Mouse (Mus musculus) thymus, adult 2 months (tissue): ENCODE results near the gene Hist1h2bj. TPM values are rescaled to one million over a fixed set of nuclear protein-coding genes. Genes with fewer than 3 reads are reported as not detected.
A peak's percentile ranks its signal among the peaks of the same experiment; 100 is the strongest.

Experiments used
- DNase-seq: peaks from one replicate; pipeline ENCODE4 v3.0.0; 2021
- H3K27ac ChIP-seq: fragments of 200-500 bp; 2 replicates; pipeline ENCODE4 v1.5.1; 2012; ENCODE audit warnings: low read length, control low read depth; ENCODE audit not compliant: control insufficient read depth, insufficient read depth
- H3K27me3 ChIP-seq: fragments of 200-500 bp; 2 replicates; pipeline ENCODE4 v1.6.1; 2012; ENCODE audit warnings: mild to moderate bottlenecking, low read length, moderate library complexity, mixed read lengths; ENCODE audit not compliant: control insufficient read depth, insufficient read depth
- H3K36me3 ChIP-seq: fragments of 200-500 bp; 2 replicates; pipeline ENCODE4 v1.6.1; 2012; ENCODE audit warnings: mild to moderate bottlenecking, low read length, moderate library complexity; ENCODE audit not compliant: control insufficient read depth, insufficient read depth
- H3K4me1 ChIP-seq: fragments of 200-500 bp; replicated peaks from 2 replicates; pipeline ENCODE4 v1.6.1; 2012; ENCODE audit warnings: low read length; ENCODE audit not compliant: control insufficient read depth, insufficient read depth
- H3K4me3 ChIP-seq: fragments of 200-500 bp; 2 replicates; pipeline ENCODE4 v1.5.1; 2012; ENCODE audit warnings: mild to moderate bottlenecking, low read length, control low read depth, moderate library complexity; ENCODE audit not compliant: control insufficient read depth, insufficient read depth
- CTCF ChIP-seq: fragments of 200-500 bp; IDR thresholded peaks from 2 replicates; pipeline ENCODE4 v1.5.1; 2012; ENCODE audit warnings: mild to moderate bottlenecking, control low read depth, low read length, moderate library complexity, borderline replicate concordance; ENCODE audit not compliant: control insufficient read depth, poor library complexity, insufficient read depth; ENCODE audit errors: extremely low read depth
- POLR2A ChIP-seq: fragments of 200-500 bp; IDR thresholded peaks from 2 replicates; pipeline ENCODE4 v1.6.1; 2012; ENCODE audit warnings: mild to moderate bottlenecking, low read length, control low read depth, moderate library complexity; ENCODE audit not compliant: control insufficient read depth, poor library complexity, insufficient read depth; ENCODE audit errors: extremely low read depth
- WGBS: fragments of 180-500 bp; shearing (Covaris S2); methylation state at CpG from one replicate; pipeline ENCODE4 v1.1.7; 2018; 5-methylcytosine and 5-hydroxymethylcytosine counted together
- polyA plus RNA-seq: library from polyadenylated mRNA; depleted of rRNA; stranded (reverse); fragments of >200 nt; gene quantifications from 2 replicates; pipeline ENCODE4 v1.2.3, GENCODE M21; 2012

The Hist1h2bj gene
- polyA plus RNA-seq, 1 experiment: 177 TPM

GRCm38 (mm10) chr13:22045311-22045710 lies 2.3 kb downstream of the Hist1h2bj start:
- WGBS: 34% methylated on average over 2 of the region's 2 CpGs
- no peaks in the 10 kb centered on the region for H3K36me3 ChIP-seq
- H3K4me1 ChIP-seq: peaks cover 10% of the 10 kb centered on the region
- H3K27me3 ChIP-seq: no peaks in the 10 kb centered on the region
- no peak overlapping the region for H3K27ac ChIP-seq
- H3K4me3 ChIP-seq: no peak overlapping the region
- DNase-seq: no peak
- TF ChIP-seq POLR2A: no peak
- no peak for TF ChIP-seq CTCF

- DNase-seq: no peak
- H3K36me3 ChIP-seq: no peaks in the 10 kb centered on the region
- H3K27ac ChIP-seq: peak overlapping the region; percentile 44; the same call in 1 of the 2 replicates
- no peaks in the 10 kb centered on the region for H3K27me3 ChIP-seq
- no peak for TF ChIP-seq CTCF
- H3K4me3 ChIP-seq: no peak overlapping the region
- WGBS: 9% methylated on average over 2 of the region's 2 CpGs
- peaks cover 11% of the 10 kb centered on the region for H3K4me1 ChIP-seq
Measured at GRCm38 (mm10) chr13:22049041-22049440, 6.0 kb downstream of the Hist1h2bj start.

- TF ChIP-seq CTCF (no peak), POLR2A (no peak)
- peak overlapping the region; percentile 12 for H3K4me3 ChIP-seq
- H3K27me3 ChIP-seq: no peaks in the 10 kb centered on the region
- H3K36me3 ChIP-seq: no peaks in the 10 kb centered on the region
- DNase-seq: peak; percentile 57
- H3K4me1 ChIP-seq: peaks cover 11% of the 10 kb centered on the region
- peak overlapping the region; percentile 10; the same call in 1 of the 2 replicates for H3K27ac ChIP-seq
- WGBS: 0% methylated on average over 14 of the region's 14 CpGs
Measured at GRCm38 (mm10) chr13:22049737-22050440, 6.9 kb downstream of the Hist1h2bj start.

- peaks cover 8% of the 10 kb centered on the region for H3K4me1 ChIP-seq
- TF ChIP-seq POLR2A: 0 out of 2 replicates have a peak, but pooled peaks have one; percentile 20
- TF ChIP-seq CTCF: peak; percentile 88
- H3K27ac ChIP-seq: peak overlapping the region; percentile 59
- no peaks in the 10 kb centered on the region for H3K27me3 ChIP-seq
- H3K36me3 ChIP-seq: no peaks in the 10 kb centered on the region
- peak; percentile 95 for DNase-seq
- H3K4me3 ChIP-seq: peak overlapping the region; percentile 51
- under 1% methylated on average over 52 of the region's 52 CpGs for WGBS
Measured at GRCm38 (mm10) chr13:22050591-22051522, 7.8 kb downstream of the Hist1h2bj start.

- H3K4me3 ChIP-seq: peak overlapping the region; percentile 51; the same call in 1 of the 2 replicates
- no peaks in the 10 kb centered on the region for H3K27me3 ChIP-seq
Measured at GRCm38 (mm10) chr13:22051523-22051859, 8.5 kb downstream of the Hist1h2bj start.

GRCm38 (mm10) chr13:22053754-22054153 lies 10.7 kb downstream of the Hist1h2bj start:
- DNase-seq: no peak
- Histone ChIP-seq H3K4me3 (no peak overlapping the region), H3K4me1 (peaks cover 8% of the 10 kb centered on the region), H3K27ac (no peak overlapping the region), H3K27me3 (no peaks in the 10 kb centered on the region), H3K36me3 (no peaks in the 10 kb centered on the region)
- no peak for TF ChIP-seq CTCF
- TF ChIP-seq POLR2A: no peak
- WGBS: 100% methylated on average over 1 of the region's 1 CpGs

More at GRCm38 (mm10) chr13:22051523-22051859, 8.5 kb downstream of the Hist1h2bj start:
- DNase-seq: no peak
- Histone ChIP-seq H3K4me1 (peaks cover 8% of the 10 kb centered on the region), H3K27ac (no peak overlapping the region), H3K36me3 (no peaks in the 10 kb centered on the region)
- TF ChIP-seq CTCF: no peak
- no peak for TF ChIP-seq POLR2A
- WGBS: 22% methylated on average over 5 of the region's 5 CpGs
